Mouse (Mus musculus): ENCODE data around the gene Plod2.

Plod2 gene

GRCm38 (mm10) chr9:92541977-92542561 lies at the start of gene Plod2:
TSS of gene Plod2 (plus strand) at chr9:92542223.
- peak; percentile 56 for DNase-seq (ENCODE audit: low read depth, low spot score)

- peak; percentile 76 for DNase-seq (ENCODE audit: low read depth, low spot score)
These were observed 42.2 kb upstream of the Plod2 start for GRCm38 (mm10) chr9:92499710-92500410.

GRCm38 (mm10) chr9:92504256-92504655 lies 37.8 kb upstream of the Plod2 start:
- DNase-seq (ENCODE audit: low read depth, low spot score) = no peak

DNA sequence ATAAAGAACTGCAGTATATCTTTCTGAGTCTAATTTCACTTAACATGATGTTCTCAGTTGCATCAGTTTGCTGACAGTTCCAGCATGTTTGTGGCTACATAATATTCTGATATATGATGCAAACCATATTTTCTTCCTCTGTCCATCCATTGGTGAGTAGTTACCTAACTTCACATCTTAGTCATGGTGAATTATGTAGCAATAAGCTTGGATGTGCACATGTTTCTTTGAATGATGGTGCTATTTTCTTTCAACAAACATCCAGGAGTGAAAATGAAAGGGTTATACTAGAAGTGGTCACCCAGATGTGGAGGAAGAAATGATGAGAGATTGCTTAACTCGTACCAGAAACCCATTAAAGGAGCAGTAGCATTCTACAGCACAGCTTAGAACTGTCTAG lies 37.1 kb upstream of the Plod2 start:
- DNase-seq (ENCODE audit: low read depth, low spot score) = no peak

GRCm38 (mm10) chr9:92511696-92512095 lies 30.3 kb upstream of the Plod2 start:
- DNase-seq (ENCODE audit: low read depth, low spot score) = no peak

GRCm38 (mm10) chr9:92517036-92517435 lies 25.0 kb upstream of the Plod2 start:
- no peak for DNase-seq (ENCODE audit: low read depth, low spot score)

GRCm38 (mm10) chr9:92520751-92521150 lies 21.3 kb upstream of the Plod2 start:
- no peak for DNase-seq (ENCODE audit: low read depth, low spot score)

DNA sequence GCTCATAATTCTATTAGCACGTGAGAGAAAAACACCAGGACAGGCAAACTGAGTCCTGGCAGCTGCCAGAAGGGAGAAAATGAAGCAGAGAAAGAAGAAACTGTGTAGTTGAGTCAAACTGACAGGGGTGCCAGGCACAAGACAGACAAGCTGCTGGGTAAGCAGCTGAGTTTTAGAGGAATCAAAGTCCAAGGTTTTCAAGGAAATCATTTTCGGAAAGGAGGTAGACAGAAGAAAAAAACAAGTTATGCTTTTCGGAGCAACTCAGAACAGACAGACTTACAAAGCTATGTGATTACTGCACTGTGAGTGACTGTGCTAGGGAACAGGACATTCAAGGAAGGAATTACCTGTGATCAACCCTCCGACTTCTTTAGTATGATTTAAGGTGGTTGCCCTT lies 17.5 kb upstream of the Plod2 start:
- DNase-seq (ENCODE audit: low read depth, low spot score) = no peak

DNA sequence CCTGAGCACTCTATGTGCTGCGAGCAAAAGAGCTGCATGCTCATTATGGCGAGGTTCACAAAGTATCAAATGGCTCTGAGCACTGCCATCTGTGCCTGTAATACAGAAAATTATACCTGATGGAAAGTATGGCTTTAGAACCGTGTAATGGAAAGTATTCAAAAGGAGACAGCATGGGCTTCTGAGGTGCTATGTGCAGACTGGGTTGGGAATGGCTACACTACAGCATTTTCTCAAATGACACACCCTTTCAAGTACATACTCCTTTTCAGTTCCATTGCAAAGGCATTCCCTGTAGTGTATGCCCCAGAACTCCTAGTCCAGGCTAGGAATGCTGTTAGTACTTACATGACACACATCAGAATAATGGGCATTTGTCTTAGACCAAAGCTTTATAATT lies 12.0 kb upstream of the Plod2 start:
- no peak for DNase-seq (ENCODE audit: low read depth, low spot score)

DNA sequence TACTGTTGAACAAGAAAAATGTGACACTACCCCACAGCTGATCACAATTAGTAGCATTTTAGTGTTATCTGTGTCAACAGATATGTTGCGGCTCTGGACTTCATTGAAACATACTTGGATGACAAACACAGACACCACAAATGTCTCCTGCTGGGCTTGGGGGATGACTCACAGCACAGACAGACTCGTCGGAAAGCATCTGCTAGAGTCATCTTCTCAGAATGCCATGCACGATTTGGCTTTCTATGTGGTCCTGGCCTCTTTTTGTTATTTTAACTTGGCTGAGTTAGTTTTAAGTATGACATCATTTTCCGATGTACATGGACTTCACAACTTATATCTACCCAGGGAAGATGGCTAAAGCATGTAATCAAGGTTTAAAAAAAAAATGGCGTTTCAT lies 4.3 kb upstream of the Plod2 start:
- no peak for DNase-seq (ENCODE audit: low read depth, low spot score)

GRCm38 (mm10) chr9:92538216-92538615 lies 3.8 kb upstream of the Plod2 start:
- no peak for DNase-seq (ENCODE audit: low read depth, low spot score)

GRCm38 (mm10) chr9:92542591-92543416 lies 781 bp downstream of the Plod2 start:
- peak; percentile 33 for DNase-seq (ENCODE audit: low read depth, low spot score)

DNA sequence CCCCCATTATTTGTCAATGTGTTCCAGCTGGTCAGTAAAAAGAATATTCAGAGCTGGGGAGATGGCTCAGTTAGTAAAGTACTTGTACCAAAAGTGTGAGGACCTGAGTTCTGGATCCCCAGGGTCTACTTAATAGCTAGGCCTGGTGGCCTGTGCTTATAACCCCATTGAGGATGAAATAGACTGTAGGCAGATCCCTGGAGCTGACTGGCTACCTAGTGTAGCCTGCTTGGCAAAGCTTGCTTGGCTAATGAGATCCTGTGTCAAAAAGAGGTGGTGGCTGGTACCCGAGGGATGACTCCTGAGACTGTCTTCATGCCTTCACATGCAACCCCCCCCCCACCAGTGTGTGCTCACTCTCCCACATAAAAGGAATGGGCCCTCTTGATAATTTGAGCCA lies 2.1 kb downstream of the Plod2 start:
- no peak for DNase-seq (ENCODE audit: low read depth, low spot score)

- no peak for DNase-seq (ENCODE audit: low read depth, low spot score)
These were observed 3.0 kb downstream of the Plod2 start for GRCm38 (mm10) chr9:92545021-92545420.

GRCm38 (mm10) chr9:92546446-92546845 lies 4.4 kb downstream of the Plod2 start:
- DNase-seq (ENCODE audit: low read depth, low spot score) = no peak

DNA sequence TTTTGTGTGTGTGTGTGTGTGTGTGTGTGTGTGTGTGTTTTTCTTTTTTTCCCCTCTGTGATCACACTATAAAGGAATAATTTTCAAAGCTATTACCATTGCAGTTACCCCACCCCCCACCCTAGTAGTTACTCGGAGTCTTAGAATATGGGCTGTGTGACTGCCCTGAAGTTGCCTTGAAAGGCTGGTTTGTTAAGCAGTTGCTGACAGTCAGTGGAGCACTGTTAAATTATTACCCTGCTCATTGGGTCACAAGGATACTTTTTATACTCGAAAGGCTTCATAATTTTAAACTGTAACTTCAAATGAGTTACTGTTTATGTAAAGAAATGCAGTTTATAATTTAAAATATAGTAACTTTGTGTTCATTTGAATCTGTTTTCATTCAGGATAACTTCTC lies 5.1 kb downstream of the Plod2 start:
- DNase-seq (ENCODE audit: low read depth, low spot score) = no peak

DNA sequence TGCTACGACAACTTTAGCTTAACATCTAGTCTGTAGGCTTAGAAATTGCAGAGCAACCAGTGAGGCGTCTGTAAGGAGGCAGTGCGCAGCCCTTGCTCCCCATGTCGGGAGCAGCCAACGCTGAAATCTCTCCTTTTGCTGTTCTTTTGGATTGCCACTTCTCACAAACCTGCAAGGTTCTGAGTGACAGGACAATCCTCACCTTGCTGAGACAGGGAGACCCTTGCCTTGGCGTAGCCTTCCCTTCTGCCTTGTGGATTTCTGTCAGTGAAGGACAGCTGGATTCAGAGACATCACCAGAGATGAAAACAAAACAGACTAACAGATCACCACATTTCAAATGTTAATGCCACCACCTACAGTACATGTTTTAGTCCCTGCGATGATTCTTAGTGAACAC lies 5.8 kb downstream of the Plod2 start:
- no peak for DNase-seq (ENCODE audit: low read depth, low spot score)

- no peak for DNase-seq (ENCODE audit: low read depth, low spot score)
These were observed 6.6 kb downstream of the Plod2 start for GRCm38 (mm10) chr9:92548603-92549002.

- DNase-seq (ENCODE audit: low read depth, low spot score) = no peak
These were observed 7.9 kb downstream of the Plod2 start for GRCm38 (mm10) chr9:92549811-92550490.

- DNase-seq (ENCODE audit: low read depth, low spot score) = no peak
These were observed 9.0 kb downstream of the Plod2 start for GRCm38 (mm10) chr9:92550981-92551380.

GRCm38 (mm10) chr9:92551666-92552065 lies 9.6 kb downstream of the Plod2 start:
- DNase-seq (ENCODE audit: low read depth, low spot score) = no peak

- DNase-seq (ENCODE audit: low read depth, low spot score) = no peak
These were observed 10.7 kb downstream of the Plod2 start for GRCm38 (mm10) chr9:92552691-92553090.

Measured in CD4-positive, CD25-positive, alpha-beta regulatory T cell, adult 2 months (primary cell).